Mouse (Mus musculus) cerebellum, postnatal 36 days (tissue): Measurements from ENCODE around the gene Agbl2.

Experiments
- DNase-seq, 2 experiments: peaks; one replicate each; pipeline ENCODE4 v3.0.0; 2021 to 2022; ENCODE audit warnings: mixed read lengths in 2 of 2

Gene Agbl2

DNA sequence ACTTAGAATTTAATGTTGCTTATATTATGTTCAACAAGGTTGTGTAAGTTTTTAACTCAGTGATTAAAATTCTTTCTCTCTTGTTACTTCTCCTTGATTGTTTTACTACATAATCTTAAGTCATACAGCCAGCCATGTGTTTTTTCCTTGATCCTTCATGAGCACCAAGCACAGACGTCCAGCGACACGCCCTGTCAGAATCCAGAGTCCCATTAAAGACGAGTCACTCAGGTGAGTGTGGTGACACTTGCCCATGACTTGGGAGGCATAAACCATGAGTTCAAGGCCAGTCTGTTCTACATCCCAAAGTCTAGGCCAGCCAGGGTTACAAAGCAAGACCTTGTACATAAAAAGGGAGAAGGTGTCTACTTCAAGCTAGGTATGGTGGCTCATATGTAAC is 33.6 kb downstream of the Agbl2 start:
- no peak for DNase-seq

DNA sequence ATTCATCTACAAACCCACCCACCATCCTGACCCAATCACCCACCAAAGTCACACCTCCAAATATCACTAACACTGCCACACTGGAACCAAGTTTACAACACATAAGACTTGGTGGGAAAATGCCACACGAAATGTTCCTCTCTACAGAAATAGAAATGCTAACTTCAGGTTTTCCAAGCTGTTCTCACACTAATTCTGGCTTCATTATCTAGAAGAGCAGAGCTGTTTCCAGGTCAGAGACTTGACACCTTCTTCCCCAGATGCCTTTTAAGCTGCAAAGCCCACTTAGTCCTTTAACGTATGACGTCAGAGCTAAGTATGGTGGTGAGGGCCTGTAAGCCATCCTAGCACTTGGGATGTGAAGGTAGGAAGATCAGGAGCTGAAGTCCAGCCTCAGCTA is 36.2 kb downstream of the Agbl2 start:
- DNase-seq, result no peak

DNA sequence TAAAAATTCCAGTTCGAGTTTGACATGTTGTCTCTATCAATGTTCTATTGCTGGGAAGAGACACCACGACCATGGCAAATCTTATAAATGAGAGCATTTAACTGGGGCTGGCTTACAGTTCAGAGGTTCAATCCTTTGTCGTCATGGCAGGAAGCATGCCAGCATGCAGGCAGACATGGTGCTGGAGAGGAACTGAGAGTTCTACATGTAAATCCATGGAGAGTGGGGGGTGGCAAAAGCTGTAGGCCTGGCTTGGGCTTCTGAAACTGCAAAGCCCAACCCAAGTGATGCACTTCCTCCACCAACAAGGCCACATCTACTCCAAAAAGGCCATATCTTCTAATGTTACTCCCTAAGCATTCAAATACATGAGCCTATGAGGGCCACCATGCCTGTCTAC is 38.4 kb downstream of the Agbl2 start:
- no peak for DNase-seq

GRCm38 (mm10) chr2:90822978-90823377 is 40.5 kb downstream of the Agbl2 start:
- no peak for DNase-seq

DNA sequence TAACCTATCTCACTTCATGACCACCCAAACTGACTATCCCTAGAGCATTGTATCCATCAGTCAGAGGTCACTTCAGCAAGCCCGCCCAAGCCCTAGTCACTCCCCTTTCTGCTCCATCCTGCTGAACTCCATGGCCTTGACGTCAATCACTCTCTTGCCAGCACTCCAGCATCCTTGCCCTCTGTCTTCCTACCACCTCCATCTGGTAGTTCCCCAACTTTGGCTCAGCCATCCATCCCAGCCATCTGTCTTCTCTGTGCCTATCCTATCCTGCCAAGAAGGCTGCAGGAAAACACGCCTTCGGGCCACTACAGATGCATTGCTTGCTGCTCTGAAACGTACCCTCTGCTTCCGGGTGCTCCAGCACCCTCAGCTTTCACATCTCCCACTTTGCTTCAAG is 41.3 kb downstream of the Agbl2 start:
- peak; percentile 89 to 95 for DNase-seq

DNA sequence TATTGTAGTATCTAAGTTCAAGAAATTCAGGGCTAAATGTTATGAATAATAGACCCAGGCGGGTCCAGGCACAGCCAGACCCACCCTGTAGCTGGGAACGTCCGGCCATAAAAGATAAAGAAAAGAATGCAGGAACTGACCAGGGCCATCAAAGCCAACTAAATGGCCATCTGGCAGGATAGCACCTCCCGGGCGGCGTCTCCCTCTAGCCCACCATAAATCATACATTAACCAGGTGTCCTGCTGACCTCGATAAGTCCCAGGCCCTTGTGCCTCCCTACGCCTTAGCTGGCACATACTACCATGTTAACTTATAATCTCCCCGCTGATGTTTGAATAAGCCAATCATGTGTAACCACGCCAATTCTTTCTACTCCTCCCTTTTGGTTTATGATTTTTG is 42.0 kb downstream of the Agbl2 start:
- DNase-seq, result peak in 1 of 2 experiments; percentile 31

GRCm38 (mm10) chr2:90825515-90826172 is 43.1 kb downstream of the Agbl2 start:
- no peak for DNase-seq

- DNase-seq, result peak in 1 of 2 experiments; percentile 53
Measured at GRCm38 (mm10) chr2:90828739-90829138, 46.2 kb downstream of the Agbl2 start.

GRCm38 (mm10) chr2:90833502-90833901 is 51.0 kb downstream of the Agbl2 start:
- no peak for DNase-seq

DNA sequence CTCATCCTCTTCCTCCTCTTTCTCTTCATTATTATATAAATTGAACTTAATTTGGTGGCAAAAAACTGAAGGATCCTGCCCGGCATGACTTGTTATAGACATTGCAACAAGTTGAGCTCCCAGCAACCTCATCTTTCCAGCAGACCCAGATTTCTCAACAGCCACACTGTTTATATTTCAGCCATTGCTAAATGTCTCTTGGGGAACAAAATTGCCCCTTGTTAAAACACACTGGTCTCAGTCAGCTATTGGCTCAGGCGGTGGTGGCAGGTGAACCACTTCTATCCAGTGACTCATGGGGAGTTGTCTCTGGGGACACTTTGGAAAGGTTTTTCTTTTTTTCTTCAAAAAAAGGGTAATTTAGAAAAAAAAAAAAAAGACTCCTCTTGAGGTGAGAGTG is 56.1 kb downstream of the Agbl2 start:
- DNase-seq, result no peak

DNA sequence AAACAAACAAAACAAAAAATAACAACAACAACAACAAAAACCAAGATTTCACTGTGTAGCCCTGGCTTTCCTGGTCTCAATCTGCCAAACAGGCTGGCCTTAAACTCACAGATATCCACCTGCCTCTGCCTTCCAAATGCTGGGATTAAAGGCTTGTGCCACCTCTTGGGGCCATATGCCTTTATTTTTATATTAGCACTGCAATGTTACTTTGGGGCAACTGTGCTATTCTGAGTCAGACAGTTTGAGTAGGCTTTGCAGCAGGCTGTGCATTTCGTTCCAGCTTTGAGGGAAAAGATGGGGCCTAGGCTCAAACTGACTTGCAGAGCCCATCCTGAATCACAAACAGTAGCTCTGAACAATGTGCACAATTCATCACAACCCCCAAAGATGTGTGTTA is 61.1 kb downstream of the Agbl2 start:
- no peak for DNase-seq

GRCm38 (mm10) chr2:90844262-90844661 is 61.7 kb downstream of the Agbl2 start:
- DNase-seq, result peak in 1 of 2 experiments; percentile 25

DNA sequence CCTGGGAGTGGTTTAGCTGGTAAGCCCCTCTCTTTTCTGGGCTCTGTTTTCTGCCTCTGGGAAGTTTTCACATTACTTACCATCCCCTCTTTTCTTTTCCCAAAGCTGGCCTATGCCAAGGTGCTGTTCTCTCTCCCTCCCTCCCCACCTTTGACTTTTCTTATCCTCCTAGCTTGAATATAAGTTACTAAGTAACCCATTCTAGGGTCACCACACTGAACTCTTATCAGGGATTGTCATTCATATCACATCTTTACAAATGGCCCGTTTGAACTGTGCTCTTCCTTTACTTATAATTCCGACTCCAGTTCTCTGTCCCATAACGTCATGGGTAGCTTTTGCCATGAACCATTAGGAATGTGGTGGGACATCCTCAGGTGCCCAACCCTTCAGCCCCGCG is 62.7 kb downstream of the Agbl2 start:
- DNase-seq, result no peak

DNA sequence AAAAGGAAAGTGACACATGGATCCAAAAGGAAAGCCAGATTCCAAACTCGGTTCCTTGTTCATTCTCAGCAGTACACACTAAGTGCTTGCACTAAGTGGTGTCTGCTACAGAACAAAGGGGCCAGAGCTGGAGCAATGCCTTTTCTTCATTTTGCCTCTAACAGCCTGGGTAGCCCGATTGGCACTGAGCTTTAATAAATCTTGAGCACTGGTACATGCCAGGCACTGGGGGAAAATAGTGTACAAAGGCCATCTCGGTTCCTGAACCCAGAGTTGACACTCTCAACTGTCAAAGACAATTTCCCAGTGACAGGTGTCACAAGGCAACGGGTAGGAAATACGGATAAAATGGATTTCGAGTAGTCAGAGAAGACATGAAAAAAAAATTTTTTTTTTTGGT is 63.6 kb downstream of the Agbl2 start:
- no peak for DNase-seq

DNA sequence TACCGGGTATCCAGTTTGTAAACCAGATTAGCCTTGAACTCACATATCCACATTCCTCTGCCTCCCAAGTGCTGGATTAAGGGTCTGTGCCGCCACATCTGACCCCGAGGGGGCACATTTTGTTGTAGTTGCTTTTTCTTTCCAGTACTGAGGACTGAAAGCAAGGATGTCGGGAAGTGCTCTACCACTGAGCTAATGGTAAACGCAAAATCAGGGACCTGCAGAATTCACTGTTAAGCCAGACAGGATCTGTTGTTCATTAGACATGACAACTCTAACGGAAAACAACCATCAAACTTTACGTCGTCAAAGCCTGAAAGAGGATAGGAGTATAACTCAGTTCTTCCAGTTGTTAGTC is 64.0 kb downstream of the Agbl2 start:
- peak in 1 of 2 experiments; percentile 20 for DNase-seq

DNA sequence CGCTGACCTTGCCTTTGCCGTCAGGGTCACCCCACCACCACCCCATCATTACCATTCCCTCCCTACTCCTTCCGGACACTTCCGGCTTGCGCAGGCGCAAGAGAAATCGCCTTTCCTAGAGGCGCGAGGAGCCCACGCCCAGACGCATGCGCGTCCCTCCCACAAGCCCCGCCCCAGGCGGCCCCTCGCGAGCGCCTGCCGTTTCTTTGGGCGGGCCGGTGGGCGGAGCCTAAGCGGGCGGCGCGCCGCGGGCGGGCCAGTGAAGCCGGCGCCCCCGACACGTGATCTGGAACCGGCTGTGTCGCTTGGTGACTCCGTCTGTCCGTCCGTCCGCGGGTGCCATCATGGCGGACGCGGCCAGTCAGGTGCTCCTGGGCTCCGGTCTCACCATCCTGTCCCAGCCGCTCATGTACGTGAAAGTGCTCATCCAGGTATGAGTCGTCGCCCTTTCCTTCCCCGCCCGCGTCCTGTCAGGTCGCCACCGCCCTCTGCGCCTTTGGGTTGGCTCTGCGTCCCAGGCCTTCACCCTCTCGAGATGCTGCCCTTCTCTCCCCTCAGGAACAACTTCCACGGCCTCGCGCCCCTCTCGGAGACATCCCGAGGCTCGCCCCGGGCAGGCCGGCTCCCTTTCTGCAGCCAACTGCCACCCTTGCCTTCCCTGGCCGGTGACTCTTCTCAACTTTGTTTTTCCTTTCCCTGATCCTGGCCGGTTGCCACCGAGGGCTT is 64.6 kb downstream of the Agbl2 start, which contains the start of gene Mtch2:
Gene Mtch2 (plus strand): TSS at position 201 of the 726 bp plus-strand sequence.
- DNase-seq, result peak; percentile 98 to 99

GRCm38 (mm10) chr2:90847681-90848050 is 65.1 kb downstream of the Agbl2 start:
- DNase-seq, result no peak

- no peak for DNase-seq
Measured at GRCm38 (mm10) chr2:90848331-90848730, 65.8 kb downstream of the Agbl2 start.

GRCm38 (mm10) chr2:90850401-90850800 is 67.9 kb downstream of the Agbl2 start:
- peak; percentile 71 to 74 for DNase-seq

DNA sequence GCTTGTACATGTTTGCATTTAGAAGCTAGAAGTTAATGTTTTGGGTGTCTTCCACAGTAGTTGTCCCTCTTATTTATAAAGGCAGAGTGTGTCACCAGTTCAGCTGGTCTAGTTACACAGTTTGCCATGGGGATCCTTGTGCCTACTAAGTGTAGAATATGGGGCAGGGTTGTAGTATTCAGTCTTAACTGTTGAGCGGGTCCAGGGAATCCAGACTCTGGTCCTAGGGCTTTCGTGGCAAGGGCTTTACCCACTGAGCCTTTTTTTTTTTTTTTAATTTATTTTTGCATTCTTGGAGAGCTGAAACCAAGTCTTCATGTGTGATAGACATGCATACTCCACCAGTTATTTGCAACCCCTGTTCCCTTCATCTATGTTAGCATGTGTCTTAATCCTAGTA is 79.0 kb downstream of the Agbl2 start:
- DNase-seq, result no peak

- DNase-seq, result no peak
Measured at GRCm38 (mm10) chr2:90864184-90864583, 81.7 kb downstream of the Agbl2 start.

DNA sequence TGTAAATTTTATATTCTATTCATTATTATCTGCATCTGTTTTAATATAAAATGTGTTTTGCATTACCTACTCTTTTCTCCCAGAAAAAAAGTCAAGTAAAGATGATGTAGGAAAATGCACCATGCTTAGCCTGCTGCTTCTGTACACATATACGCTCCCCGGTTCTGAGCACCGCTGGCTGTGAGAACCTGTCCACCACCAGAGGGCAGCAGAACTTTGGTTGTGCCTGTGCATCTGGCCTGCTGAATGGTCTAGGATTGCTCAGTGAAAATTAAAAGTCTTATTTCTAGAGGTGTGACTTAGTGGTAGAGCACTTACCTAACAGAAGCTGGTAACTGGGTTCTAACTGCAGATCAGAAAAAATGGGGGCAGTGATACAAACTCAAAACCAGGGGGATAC is 84.0 kb downstream of the Agbl2 start:
- peak; percentile 85 to 88 for DNase-seq

GRCm38 (mm10) chr2:90870136-90870601 is 87.6 kb downstream of the Agbl2 start:
- no peak for DNase-seq

GRCm38 (mm10) chr2:90871180-90871961 is 88.8 kb downstream of the Agbl2 start:
- peak in 1 of 2 experiments; percentile 42 for DNase-seq
